Comparison of ENCODE assay signal across 27 mouse cellular contexts in the genomic region with DNA sequence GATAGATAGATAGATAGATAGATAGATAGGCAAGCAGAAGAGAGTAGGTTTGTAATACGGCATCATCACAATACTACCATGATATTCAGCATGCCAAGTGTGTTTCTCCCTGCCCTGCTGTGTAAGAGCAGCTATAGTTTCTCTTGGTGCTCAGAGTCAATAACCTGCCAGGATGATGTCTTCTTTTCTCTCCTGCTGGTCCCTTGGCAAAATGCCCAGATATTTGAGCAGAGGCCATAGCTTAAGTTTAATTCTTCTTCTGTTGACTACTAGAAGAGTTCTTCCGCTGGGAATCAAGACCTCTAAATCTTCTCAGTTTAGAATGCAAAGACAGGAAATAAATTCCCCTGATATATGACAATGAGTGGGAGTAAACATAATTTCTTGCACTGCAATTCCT.
DNase-seq lines count a peak whose midpoint lies in the region; ATAC-seq and TF ChIP-seq lines count a peak whose summit lies in the region.
"Had no signal": no experiment of that assay in that cellular context is flagged by ENCODE, and none has a peak within 500 bp of the region (broad histone marks: within the 10 kb centered on the region; RNA-seq: fewer than 3 reads in every experiment).

No protein-coding gene starts in this region.

- no peak for TF ChIP-seq CTCF in hindbrain, postnatal 0 days (IDR thresholded peaks at IDR 0.05; ENCODE audit: low read depth)
- TF ChIP-seq CTCF in midbrain, postnatal 0 days (IDR thresholded peaks at IDR 0.05) = no peak

- ATAC-seq in cerebellum, adult (ENCODE audit: insufficient number of reproducible peaks, low FRiP score, low TSS enrichment) = no peak
- no peak for ATAC-seq in hindbrain, postnatal 0 days
- no peak for ATAC-seq in hindbrain, embryonic 12.5 days (ENCODE audit: low FRiP score)
- no peak for ATAC-seq in midbrain, postnatal 0 days (ENCODE audit: low FRiP score)
- no peak for ATAC-seq in midbrain, embryonic 13.5 days
- ATAC-seq: forebrain, embryonic 16.5 days; hindbrain, embryonic 16.5 days; intestine, embryonic 15.5 days; Patski had no signal

- H3K27ac ChIP-seq in hindbrain, postnatal 0 days = no peak overlapping the region
- H3K27ac ChIP-seq in hindbrain, embryonic 12.5 days = no peak overlapping the region
- H3K27ac ChIP-seq in midbrain, postnatal 0 days (ENCODE audit: low read depth, low read length) = no peak overlapping the region
- H3K27ac ChIP-seq in midbrain, embryonic 13.5 days = no peak overlapping the region
- H3K27ac ChIP-seq: gastrocnemius, adult 2 months; intestine, embryonic 15.5 days; limb, embryonic 12.5 days; liver, embryonic 15.5 days; lung, embryonic 15.5 days; midbrain, embryonic 12.5 days; neural tube, embryonic 12.5 days had no signal

- no peaks in the 10 kb centered on the region for H3K36me3 ChIP-seq in hindbrain, postnatal 0 days (ENCODE audit: insufficient read depth, low read length)
- no peaks in the 10 kb centered on the region for H3K36me3 ChIP-seq in hindbrain, embryonic 12.5 days
- no peaks in the 10 kb centered on the region for H3K36me3 ChIP-seq in midbrain, postnatal 0 days (ENCODE audit: insufficient read depth, low read length)
- H3K36me3 ChIP-seq in midbrain, embryonic 13.5 days = no peaks in the 10 kb centered on the region
- H3K36me3 ChIP-seq: heart, embryonic 12.5 days; intestine, embryonic 15.5 days; limb, embryonic 12.5 days; liver, embryonic 15.5 days; lung, embryonic 15.5 days; midbrain, embryonic 12.5 days; neural tube, embryonic 12.5 days had no signal

- WGBS in hindbrain, postnatal 0 days = 58% methylated on average over 2 of the region's 2 CpGs
- WGBS in hindbrain, embryonic 12.5 days = 86% methylated on average over 2 of the region's 2 CpGs
- 63% methylated on average over 2 of the region's 2 CpGs for WGBS in midbrain, postnatal 0 days
- WGBS in midbrain, embryonic 13.5 days = 88% methylated on average over 2 of the region's 2 CpGs

- peak; percentile 30 to 31 for DNase-seq in cerebellum, postnatal 14 days
- peak; percentile 60 for DNase-seq in hindbrain, postnatal 0 days (ENCODE audit: low spot score)
- DNase-seq in midbrain, postnatal 0 days (ENCODE audit: low spot score) = peak; percentile 38
- no peak for DNase-seq in ovary, postnatal 14 days (ENCODE audit: low spot score)
- DNase-seq: adrenal gland, postnatal 10 days; cerebellum, adult 18-20 months; gastrocnemius, adult 2 months; gastrocnemius, postnatal 36 days; heart, adult 18-20 months; heart, postnatal 4 days; kidney, adult 8-10 months; kidney, postnatal 10 days; lung, postnatal 36 days; right cerebral cortex, postnatal 14 days had no signal

- H3K4me2 ChIP-seq in hindbrain, postnatal 0 days (ENCODE audit: low read depth, low read length) = no peak overlapping the region
- no peak overlapping the region for H3K4me2 ChIP-seq in hindbrain, embryonic 12.5 days (replicated peaks)
- H3K4me2 ChIP-seq in midbrain, postnatal 0 days (ENCODE audit: low read depth, low read length, poor library complexity, severe bottlenecking) = no peak overlapping the region
- H3K4me2 ChIP-seq in midbrain, embryonic 13.5 days (replicated peaks) = no peak overlapping the region
- H3K4me2 ChIP-seq: heart, embryonic 12.5 days; intestine, embryonic 15.5 days; limb, embryonic 12.5 days; liver, embryonic 15.5 days; lung, embryonic 15.5 days; midbrain, embryonic 12.5 days; neural tube, embryonic 12.5 days had no signal

- no peaks in the 10 kb centered on the region for H3K27me3 ChIP-seq in hindbrain, postnatal 0 days (ENCODE audit: insufficient read depth, low read length)
- no peaks in the 10 kb centered on the region for H3K27me3 ChIP-seq in hindbrain, embryonic 12.5 days
- H3K27me3 ChIP-seq in midbrain, postnatal 0 days (ENCODE audit: insufficient read depth, low read length) = no peaks in the 10 kb centered on the region
- no peaks in the 10 kb centered on the region for H3K27me3 ChIP-seq in midbrain, embryonic 13.5 days
- H3K27me3 ChIP-seq: heart, embryonic 12.5 days; intestine, embryonic 15.5 days; limb, embryonic 12.5 days; liver, embryonic 15.5 days; lung, embryonic 15.5 days; midbrain, embryonic 12.5 days; neural tube, embryonic 12.5 days; Patski had no signal

- no peak overlapping the region for H3K9ac ChIP-seq in hindbrain, postnatal 0 days (replicated peaks; ENCODE audit: low read length)
- no peak overlapping the region for H3K9ac ChIP-seq in hindbrain, embryonic 12.5 days
- no peak overlapping the region for H3K9ac ChIP-seq in midbrain, postnatal 0 days (replicated peaks; ENCODE audit: low read length, poor library complexity, severe bottlenecking)
- no peak overlapping the region for H3K9ac ChIP-seq in midbrain, embryonic 13.5 days (replicated peaks)
- H3K9ac ChIP-seq: heart, embryonic 12.5 days; intestine, embryonic 15.5 days; limb, embryonic 12.5 days; liver, embryonic 15.5 days; lung, embryonic 15.5 days; midbrain, embryonic 12.5 days; neural tube, embryonic 12.5 days had no signal

- no peak overlapping the region for H3K4me3 ChIP-seq in hindbrain, postnatal 0 days (ENCODE audit: low read length)
- no peak overlapping the region for H3K4me3 ChIP-seq in hindbrain, embryonic 12.5 days
- H3K4me3 ChIP-seq in midbrain, postnatal 0 days (ENCODE audit: low read depth, low read length) = no peak overlapping the region
- H3K4me3 ChIP-seq in midbrain, embryonic 13.5 days (replicated peaks) = no peak overlapping the region
- H3K4me3 ChIP-seq: gastrocnemius, adult 2 months; heart, embryonic 12.5 days; intestine, embryonic 15.5 days; limb, embryonic 12.5 days; liver, embryonic 15.5 days; lung, embryonic 15.5 days; midbrain, embryonic 12.5 days; neural tube, embryonic 12.5 days had no signal

- H3K4me1 ChIP-seq in hindbrain, postnatal 0 days (ENCODE audit: insufficient read depth, low read length) = no peaks in the 10 kb centered on the region
- no peaks in the 10 kb centered on the region for H3K4me1 ChIP-seq in hindbrain, embryonic 12.5 days
- H3K4me1 ChIP-seq in midbrain, postnatal 0 days (ENCODE audit: insufficient read depth, low read length) = no peaks in the 10 kb centered on the region
- H3K4me1 ChIP-seq in midbrain, embryonic 13.5 days (replicated peaks) = no peaks in the 10 kb centered on the region
- H3K4me1 ChIP-seq: heart, embryonic 12.5 days; intestine, embryonic 15.5 days; limb, embryonic 12.5 days; liver, embryonic 15.5 days; lung, embryonic 15.5 days; midbrain, embryonic 12.5 days; neural tube, embryonic 12.5 days had no signal

- no peaks in the 10 kb centered on the region for H3K9me3 ChIP-seq in hindbrain, postnatal 0 days (ENCODE audit: low read length)
- H3K9me3 ChIP-seq in hindbrain, embryonic 12.5 days (replicated peaks) = no peaks in the 10 kb centered on the region
- no peaks in the 10 kb centered on the region for H3K9me3 ChIP-seq in midbrain, postnatal 0 days (ENCODE audit: low read length)
- H3K9me3 ChIP-seq in midbrain, embryonic 13.5 days = no peaks in the 10 kb centered on the region
- H3K9me3 ChIP-seq: heart, embryonic 12.5 days; intestine, embryonic 15.5 days; limb, embryonic 12.5 days; liver, embryonic 15.5 days; lung, embryonic 15.5 days; midbrain, embryonic 12.5 days; neural tube, embryonic 12.5 days had no signal
